Mouse (Mus musculus): ENCODE results near the gene C8g. TPM values are rescaled to one million over a fixed set of nuclear protein-coding genes. Genes with fewer than 3 reads are reported as not detected.

C8g gene
- total RNA-seq, 2 experiments from 2014 or later, result 0.87 to 1.1 TPM

DNA sequence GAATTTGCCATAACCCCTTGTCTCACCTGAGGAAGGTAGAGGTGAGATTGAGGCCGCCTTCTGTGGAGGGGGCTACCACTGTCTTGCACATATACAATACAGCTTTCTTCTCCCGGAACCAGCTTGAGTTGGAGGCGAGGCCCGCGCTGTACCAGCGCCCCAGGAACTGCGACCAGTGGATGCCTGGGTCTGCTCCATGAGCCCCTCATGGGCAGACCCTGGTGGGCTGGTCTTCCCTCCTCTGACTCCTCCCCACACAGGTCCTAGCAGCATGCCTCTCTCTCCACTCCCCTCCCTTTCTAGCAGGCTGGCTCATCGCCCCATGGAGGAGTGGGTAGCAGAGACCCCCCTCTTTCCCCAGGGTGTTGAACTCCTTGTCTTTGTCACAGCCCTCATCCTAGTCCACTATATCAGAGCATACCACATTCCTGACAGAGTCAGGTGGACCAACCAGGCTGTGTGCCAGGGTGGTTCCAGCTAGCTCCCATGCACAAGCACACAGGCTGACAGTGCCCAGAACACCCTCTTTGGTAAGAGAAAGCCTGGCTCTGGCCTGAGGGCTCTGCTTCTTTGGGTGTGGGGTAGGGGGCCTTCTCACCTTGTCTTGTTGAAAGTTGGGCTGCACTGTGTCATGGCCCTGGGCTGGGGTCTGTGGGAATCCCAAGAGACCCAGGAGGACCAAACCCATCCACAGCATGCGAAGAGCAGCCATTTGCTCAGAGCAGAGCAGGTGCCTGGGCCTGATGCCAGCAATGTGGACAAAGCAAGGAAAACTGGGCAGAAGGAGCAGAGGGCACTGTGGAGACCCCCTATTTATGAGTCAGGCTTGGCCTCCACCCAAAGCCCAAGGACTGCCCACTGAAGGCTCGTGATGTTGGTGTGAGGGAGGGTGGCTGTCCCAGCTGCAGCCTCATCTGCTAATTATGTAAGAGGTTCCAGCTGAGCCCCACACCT, 32.3 kb downstream of the C8g start:
- DNase-seq (ENCODE audit: extremely low spot score in 1 of 2, low spot score in 1 of 2), result peak in 1 of 2 experiments; percentile 41

DNA sequence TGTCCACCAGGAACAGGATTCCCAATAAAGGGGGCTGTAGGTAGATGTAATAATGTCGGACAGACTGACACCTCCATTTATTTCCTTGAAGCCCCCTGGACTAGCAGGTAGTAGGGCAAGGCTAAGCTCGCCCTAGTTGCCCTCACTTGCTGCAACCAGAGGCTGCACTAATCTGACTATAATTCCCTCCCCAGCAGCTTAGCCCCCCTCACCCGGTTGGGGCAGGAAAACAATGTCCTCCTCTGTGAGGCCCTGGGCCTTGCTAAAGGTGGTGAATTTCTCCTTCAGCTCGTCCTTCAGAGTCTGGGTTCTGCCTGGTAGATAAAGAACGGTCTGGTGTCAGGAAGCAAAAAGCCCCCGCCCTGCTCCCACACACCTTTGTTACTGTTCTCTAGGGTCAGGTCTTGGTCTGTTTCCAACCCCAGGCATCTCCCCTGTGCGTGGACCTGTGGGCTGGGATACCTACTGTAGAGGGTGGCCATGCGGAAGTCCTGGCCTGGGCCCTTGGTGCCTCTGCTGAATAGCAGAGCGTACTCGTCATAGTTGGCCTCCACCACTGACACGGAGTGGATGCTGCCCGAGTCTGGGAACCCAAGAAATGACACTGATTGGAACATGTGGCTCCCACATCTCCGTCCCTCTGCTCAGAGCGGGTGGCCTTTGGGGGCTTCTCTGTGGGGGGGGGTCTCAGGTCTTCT, 33.8 kb downstream of the C8g start:
- no peak for DNase-seq (ENCODE audit: extremely low spot score in 1 of 2, low spot score in 1 of 2)

DNA sequence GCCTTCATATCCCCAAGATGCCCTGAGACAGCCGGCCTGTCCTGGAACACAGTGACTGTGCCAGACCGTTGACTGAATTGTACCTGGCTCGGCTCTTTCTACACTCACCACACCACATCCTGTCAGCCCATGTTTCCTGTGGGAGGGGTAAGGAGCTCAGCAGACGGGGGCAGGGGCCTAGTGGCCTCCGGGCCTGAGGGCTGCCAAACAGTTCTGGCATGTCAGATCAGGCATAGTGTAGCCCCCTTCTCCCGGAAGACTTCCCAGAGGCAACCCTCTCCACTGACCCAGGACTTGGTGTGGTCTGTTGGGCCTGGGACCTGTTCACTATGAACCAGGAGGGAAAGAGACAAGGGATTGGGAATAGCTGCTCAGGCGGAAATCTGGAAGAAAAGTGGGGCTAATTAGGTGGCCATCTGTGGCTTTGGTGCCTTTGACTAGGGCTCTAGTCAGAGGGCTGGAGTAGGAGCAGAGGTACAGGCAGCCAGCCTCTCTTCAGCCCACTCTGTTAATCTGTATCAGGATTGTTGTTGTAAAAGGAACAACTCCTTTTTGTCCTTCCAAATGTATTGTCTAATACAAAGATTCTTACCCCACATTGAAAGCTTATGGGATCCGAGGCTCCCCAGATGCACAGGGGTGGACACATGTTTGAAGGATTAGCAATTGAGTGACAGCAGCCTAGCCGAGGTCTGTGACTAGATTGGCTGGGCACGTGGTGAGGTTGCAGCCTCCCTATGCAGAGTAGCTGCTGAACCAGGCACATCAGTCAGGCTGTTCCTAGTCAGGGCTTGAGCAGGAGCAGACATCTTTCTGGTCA, 35.5 kb downstream of the C8g start:
- no peak for DNase-seq (ENCODE audit: extremely low spot score in 1 of 2, low spot score in 1 of 2)

DNA sequence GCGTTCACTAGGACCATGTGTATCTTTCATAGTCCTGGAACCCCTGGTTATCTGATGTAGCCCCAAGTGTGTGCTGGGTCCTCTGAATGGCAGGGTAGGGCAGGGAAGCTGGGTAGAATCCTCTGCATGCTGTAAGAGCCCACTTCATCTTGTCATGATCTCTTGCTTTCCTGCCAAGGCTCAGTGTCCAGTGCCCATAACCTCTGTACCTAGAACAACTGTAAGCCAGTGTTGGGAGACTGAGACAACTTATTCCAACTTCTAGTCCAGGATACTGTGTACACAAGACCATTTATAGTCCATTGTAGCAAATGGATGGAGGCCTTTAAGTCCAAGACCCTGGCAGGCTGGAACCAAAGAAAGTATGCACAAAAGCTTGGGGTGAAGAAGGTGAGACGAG, 36.3 kb downstream of the C8g start:
- no peak for DNase-seq (ENCODE audit: extremely low spot score in 1 of 2, low spot score in 1 of 2)

DNA sequence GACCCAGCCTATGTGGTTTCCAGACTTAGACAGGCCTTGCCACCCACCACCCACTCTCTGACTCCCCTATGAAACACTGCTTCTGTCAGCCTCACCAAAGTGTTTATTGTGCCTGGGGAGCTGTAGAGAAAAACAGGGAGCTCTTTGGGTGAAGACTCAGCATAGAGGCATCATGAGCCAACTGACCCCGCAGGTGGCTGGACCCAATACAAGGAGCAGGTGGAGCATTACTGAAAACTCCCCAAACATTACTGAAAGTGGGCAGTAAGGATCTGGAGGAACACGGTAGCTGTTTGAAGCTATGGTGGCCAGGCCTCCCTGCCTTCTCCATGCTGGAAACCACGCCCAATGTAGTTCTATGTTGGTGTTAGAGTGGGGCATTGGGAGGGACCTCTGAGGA, 37.9 kb downstream of the C8g start:
- no peak for DNase-seq (ENCODE audit: extremely low spot score in 1 of 2, low spot score in 1 of 2)

DNA sequence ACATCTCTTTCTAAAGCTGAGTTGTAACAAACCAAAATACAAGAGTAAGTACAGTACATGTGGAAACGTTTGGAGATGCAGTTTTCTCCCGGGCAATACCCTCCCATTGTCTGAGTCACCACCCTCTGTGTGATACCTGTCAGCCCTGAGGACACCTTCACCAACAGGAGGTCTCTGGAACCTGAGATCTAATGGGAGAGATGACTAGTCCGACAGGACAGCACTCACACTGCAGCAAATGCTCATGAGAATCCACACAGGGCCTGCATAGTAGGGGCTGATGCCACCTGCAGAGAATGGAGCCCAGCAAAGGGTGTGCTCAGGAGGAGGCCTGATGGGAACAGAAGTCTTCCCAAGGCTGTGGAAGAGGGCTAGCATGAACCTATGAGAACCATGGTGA, 40.1 kb downstream of the C8g start:
- DNase-seq (ENCODE audit: extremely low spot score in 1 of 2, low spot score in 1 of 2), result no peak

DNA sequence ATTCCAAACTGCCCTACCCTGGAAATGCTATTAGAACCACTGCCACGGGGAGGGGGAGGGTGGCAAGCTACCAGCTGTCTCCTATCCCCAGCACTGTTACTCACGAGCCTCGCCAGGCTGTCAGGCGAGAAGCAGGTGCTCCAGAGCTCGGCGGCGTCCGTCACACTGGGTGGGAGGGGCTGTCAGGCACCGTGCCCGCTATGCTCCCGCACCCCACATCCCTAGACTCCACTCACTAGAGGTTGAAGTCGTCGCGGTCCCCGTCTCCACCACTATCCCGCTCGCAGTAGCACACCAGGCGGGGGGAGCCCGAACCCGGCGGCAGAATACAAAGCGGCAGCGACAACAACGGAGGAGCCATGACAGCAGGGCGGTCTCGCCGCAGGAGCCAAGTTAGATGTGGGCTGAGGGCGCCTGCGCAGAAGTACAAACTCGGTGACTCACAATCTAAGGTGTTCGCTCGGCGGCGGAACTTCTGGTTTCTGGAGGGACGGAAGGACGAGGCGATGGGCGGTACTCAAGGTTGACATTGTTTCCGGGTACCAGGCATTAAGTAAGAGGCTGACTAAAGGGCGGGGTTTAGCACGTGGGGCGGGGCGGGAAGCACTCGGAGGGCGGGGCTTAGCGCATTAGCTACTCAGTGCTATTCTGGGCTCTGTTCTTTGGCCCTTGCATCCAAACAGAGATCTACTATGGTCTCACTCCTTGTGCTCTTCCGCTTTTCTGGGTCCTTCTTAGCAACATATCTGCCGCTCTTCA, 40.8 kb downstream of the C8g start, which contains the start of gene Paxx:
Paxx (minus strand) TSS at position 544 of the 759 bp plus-strand sequence.
- DNase-seq (ENCODE audit: extremely low spot score in 1 of 2, low spot score in 1 of 2), result peak; percentile 75 to 84

DNA sequence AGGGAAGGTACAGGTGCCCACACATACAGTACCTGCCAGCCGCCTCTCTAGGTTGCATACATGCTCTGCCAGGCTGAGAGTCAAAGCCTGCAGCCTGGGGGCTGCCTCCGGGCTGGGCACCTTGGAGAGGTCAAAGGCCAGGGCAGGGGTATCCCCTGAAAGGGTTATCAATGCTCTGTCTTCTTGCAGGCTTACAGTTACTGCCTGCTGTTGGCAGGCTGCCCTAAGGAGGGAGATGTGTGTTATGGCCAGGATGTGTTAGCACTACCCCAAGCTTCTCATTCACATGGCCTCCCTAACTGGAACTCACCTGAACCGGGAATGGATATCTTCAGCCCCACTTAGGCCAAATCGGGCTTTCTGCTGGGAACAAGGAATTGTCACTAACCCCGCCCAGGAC, 41.4 kb downstream of the C8g start:
- no peak for DNase-seq (ENCODE audit: extremely low spot score in 1 of 2, low spot score in 1 of 2)

DNA sequence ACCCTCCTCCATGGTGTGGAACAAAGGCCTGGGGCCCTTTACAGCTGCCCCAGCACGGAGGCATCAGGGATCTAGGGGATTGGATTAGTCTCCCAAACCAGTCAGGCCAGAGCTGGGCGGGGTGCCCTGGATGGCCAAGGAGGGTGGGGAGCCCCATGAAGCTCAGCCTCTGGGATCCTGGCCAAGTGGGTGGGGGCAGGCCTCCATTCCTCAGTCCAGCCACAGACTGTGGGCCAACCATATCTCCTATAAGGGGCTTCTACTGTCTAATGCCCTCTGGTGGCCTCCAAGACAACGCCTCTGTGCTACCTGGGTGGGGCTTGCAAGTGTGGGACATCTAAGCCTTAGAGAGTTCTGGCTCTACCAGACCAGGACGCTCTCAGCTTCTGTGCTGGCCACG, 42.6 kb downstream of the C8g start:
- no peak for DNase-seq (ENCODE audit: extremely low spot score in 1 of 2, low spot score in 1 of 2)

DNA sequence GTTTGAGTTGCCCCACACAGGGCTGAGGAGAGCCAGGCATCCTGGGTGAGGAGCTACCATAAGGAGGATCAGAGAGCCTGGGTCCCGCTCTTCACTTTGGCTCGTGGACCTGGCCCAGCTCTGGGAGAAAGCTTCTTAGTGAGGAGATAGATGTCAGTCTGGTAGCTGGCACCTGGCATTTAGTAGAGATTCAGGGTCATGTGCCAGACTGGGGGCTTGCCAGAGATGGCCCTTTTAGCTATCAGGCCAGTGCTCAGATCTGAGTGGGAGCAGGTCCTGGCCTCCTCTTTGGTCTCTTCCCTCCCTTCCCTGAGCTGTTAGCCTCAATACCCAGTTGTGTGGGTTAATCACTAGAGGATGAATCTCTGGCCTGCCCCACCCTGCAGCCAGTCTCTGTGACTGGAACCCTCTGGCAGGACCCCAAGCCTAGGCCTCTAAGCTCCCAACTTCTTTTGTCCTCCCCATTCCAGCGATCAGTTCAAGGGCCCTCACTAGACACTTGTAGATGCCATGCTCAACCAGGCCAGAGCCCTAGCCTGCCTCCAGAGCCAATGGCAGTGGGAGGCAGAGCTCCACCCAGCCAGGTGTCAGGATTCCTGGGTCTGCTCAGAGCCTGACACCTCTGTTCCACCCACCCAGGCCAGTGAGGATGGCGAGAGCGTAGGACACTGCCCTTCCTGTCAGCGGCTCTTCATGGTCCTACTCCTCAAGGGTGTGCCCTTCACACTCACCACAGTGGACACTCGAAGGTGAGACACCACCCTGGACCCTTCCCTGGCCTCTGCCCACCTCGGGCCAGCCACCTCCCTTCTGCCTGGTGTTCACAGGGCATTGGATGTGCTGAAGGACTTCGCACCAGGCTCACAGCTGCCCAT, 44.3 kb downstream of the C8g start:
- no peak for DNase-seq (ENCODE audit: extremely low spot score in 1 of 2, low spot score in 1 of 2)

DNA sequence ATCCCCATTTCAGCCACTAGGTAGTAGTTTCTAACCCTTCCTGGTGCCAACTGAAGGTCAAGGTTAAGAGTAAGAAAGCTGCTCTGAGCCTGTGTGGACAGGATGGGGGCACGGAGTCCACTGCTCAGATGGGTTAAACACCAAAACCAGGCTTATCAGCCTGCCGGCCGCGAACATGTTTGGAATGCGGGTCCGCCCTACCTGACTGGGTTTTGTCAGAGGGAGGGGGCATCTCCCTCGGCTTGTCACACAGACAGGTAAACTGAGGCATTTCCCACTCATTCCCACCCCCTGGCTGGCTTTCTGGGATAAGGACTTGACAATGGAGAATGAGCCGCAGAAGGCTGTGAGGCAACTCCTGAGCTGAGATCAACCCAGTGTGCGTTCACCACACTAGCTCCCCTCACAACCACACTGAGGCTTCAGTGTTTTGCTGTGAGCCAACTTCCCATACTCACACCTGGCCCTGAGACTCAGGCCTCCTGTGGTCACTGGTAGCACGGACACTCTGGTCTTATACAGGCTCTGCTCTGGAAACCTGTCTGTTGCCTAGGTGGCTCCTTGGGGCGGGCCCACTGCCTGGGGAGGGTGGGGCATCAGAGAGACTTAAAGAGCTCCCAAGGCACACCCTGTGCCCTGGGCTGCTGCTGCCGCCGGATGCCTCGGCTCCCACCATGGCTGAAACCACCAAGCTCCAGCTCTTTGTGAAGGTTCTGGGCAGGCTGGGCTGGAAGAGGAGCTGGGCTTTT, 45.1 kb downstream of the C8g start, which contains the start of gene Clic3:
Clic3 (plus strand) TSS at position 634 of the 749 bp plus-strand sequence.
- DNase-seq (ENCODE audit: extremely low spot score in 1 of 2, low spot score in 1 of 2), result no peak

DNA sequence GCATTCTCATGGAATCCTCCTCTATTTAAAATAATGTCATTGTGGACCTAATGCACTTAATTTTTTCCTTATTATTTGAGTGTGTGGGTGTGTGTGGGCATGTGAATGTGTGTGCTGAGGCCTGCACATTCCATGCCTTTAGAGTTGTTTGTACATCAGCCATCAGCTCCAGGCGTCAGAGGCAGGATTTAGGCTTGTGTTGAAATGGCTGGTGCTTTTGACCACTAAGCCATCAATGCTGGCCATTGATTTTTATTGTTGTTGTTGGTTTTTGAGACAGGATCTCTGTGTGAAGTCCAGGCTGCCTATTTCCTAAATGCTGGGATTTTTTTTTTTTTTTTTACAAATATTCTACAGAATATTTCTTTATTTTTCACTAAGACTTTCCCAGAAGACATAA, 48.6 kb downstream of the C8g start:
- no peak for DNase-seq (ENCODE audit: extremely low spot score in 1 of 2, low spot score in 1 of 2)

DNA sequence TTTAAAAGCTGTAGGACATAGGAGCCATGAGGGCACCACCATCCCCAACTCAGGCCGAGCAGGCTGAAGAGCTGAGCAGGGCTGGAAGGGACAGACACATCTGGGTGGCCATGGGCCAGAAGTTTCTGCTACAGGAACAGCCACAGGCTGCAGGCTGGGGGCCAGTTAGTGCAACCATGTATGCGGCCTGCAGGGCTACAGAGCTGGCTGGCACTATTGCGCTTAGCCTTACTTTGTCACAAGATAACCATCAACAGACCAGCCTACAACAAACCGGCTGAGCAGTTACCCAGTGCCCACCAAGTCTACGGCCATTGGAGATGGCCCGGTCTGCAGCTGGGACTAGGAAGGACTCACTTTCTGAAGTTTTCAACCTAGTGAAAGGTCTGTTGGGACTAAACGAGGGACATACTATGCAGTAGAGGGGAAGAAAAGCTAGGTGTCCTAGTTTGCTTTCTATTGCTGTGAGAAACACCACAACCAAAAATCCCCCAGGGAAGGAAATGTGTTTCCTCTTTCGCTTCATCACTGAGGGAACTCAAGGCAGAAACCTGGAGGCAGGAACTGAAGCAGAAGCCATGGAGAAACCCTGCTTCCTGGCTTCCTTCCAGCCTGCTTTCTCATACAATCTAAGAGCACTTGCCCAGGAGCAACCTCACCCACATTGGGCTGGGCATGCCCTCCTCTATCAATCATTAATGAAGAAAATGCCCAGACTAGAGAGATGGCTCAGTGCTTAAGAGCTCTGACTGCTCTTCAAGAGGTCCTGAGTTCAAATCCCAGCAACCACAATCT, 50.5 kb downstream of the C8g start:
- no peak for DNase-seq (ENCODE audit: extremely low spot score in 1 of 2, low spot score in 1 of 2)
